Mouse (Mus musculus) CH12.LX (cell line): ENCODE data around the gene Ifna4. TPM values are rescaled to one million over a fixed set of nuclear protein-coding genes. Genes with fewer than 3 reads are reported as not detected.
"Not testable (repeated sequence)": the region's sequence is repeated elsewhere in the genome, so short reads cannot be mapped to it uniquely, and the experiment has no call there.

Experiments used
- DNase-seq: peaks from one replicate; pipeline ENCODE4 v3.0.0-alpha.2; 2013; ENCODE audit errors: extremely low read depth
- H3K27ac ChIP-seq: 2 replicates; pipeline ENCODE4 v1.5.1; 2012; ENCODE audit warnings: low read depth, mild to moderate bottlenecking, control low read depth, moderate library complexity; ENCODE audit not compliant: insufficient read depth
- H3K27me3 ChIP-seq: replicated peaks from 2 replicates; pipeline ENCODE3; 2012; ENCODE audit warnings: inconsistent platforms
- H3K36me3 ChIP-seq, 2 experiments: replicated peaks in 1 of 2; 2 replicates each; pipeline versions ENCODE3 to v1.6.1; 2012; ENCODE audit warnings: inconsistent platforms in 1 of 2, low read length in 1 of 2, mild to moderate bottlenecking in 1 of 2, mixed read lengths in 1 of 2, moderate library complexity in 1 of 2; ENCODE audit not compliant: control insufficient read depth in 1 of 2, insufficient read depth in 1 of 2
- H3K4me1 ChIP-seq, 2 experiments: 2 replicates each; pipeline ENCODE4 v1.6.1; 2012; ENCODE audit warnings: inconsistent platforms in 1 of 2, moderate library complexity in 1 of 2; ENCODE audit not compliant: insufficient read depth in 2 of 2, control insufficient read depth in 1 of 2
- H3K4me2 ChIP-seq: 2 replicates; pipeline ENCODE4 v1.6.1; 2012; ENCODE audit warnings: low read depth, mild to moderate bottlenecking, control low read depth; ENCODE audit not compliant: poor library complexity, insufficient read depth, severe bottlenecking
- H3K4me3 ChIP-seq, 3 experiments: fragments of 150-350 bp in 1 of 3; sonication (generic) in 1 of 3; replicated peaks in 1 of 3; 2 replicates each; pipeline versions ENCODE3 to v1.5.1; 2011 to 2012; ENCODE audit warnings: low read depth in 2 of 3, low read length in 2 of 3, mild to moderate bottlenecking in 2 of 3, moderate library complexity in 2 of 3, control low read depth in 1 of 3, improper control_type of control experiment in 1 of 3, inconsistent platforms in 1 of 3, mixed read lengths in 1 of 3; ENCODE audit not compliant: poor library complexity in 1 of 3
- H3K79me2 ChIP-seq: replicated peaks from 2 replicates; pipeline ENCODE4 v1.6.1; 2012; ENCODE audit warnings: mild to moderate bottlenecking, moderate library complexity; ENCODE audit not compliant: control insufficient read depth, poor library complexity, insufficient read depth, severe bottlenecking; ENCODE audit errors: extremely low read depth
- H3K9ac ChIP-seq: 2 replicates; pipeline ENCODE4 v1.6.1; 2012; ENCODE audit warnings: low read depth, mild to moderate bottlenecking, control low read depth, moderate library complexity; ENCODE audit not compliant: insufficient read depth
- H3K9me3 ChIP-seq: replicated peaks from 2 replicates; pipeline ENCODE3; 2012; ENCODE audit warnings: low read length, inconsistent platforms, mixed read lengths
- BHLHE40 ChIP-seq: IDR thresholded peaks from 2 replicates; pipeline ENCODE4 v1.6.1; 2011; ENCODE audit warnings: mild to moderate bottlenecking, low read depth, low read length, improper control_type of control experiment
- CHD2 ChIP-seq: IDR thresholded peaks from 2 replicates; pipeline ENCODE4 v1.6.1; 2011; ENCODE audit warnings: low read length, improper control_type of control experiment
- EP300 ChIP-seq: IDR thresholded peaks from 2 replicates; pipeline ENCODE4 v1.6.1; 2011; ENCODE audit warnings: low read length, improper control_type of control experiment
- HCFC1 ChIP-seq: IDR thresholded peaks from 2 replicates; pipeline ENCODE4 v1.6.1; 2012; ENCODE audit warnings: low read depth, mild to moderate bottlenecking, inconsistent platforms, low read length, improper control_type of control experiment
- KAT2A ChIP-seq: IDR thresholded peaks from 2 replicates; pipeline ENCODE4 v1.6.1; 2012; ENCODE audit warnings: low read length, improper control_type of control experiment, inconsistent platforms; ENCODE audit not compliant: insufficient replicate concordance
- MEF2A ChIP-seq: IDR thresholded peaks from 2 replicates; pipeline ENCODE4 v1.6.1; 2014; ENCODE audit warnings: low read depth, mild to moderate bottlenecking, inconsistent platforms, low read length, improper control_type of control experiment, borderline replicate concordance
- PAX5 ChIP-seq: IDR thresholded peaks from 2 replicates; pipeline ENCODE4 v1.6.1; 2012; ENCODE audit warnings: low read length, inconsistent platforms, mixed read lengths
- RCOR1 ChIP-seq: conservative IDR thresholded peaks from 2 replicates; pipeline ENCODE4 v1.6.1; 2012; ENCODE audit warnings: low read depth, mild to moderate bottlenecking, inconsistent platforms, low read length, improper control_type of control experiment
- SIN3A ChIP-seq: IDR thresholded peaks from 2 replicates; pipeline ENCODE4 v1.6.1; 2012; ENCODE audit warnings: low read length, improper control_type of control experiment, inconsistent platforms
- dilution Hi-C: fragments of 300-500 bp; cut with MboI; formaldehyde crosslinking; loops from 2 replicates; pipeline ENCODE4 v1.14.3; 2020; ENCODE audit warnings: low sequenced_read_pairs; ENCODE audit not compliant: extremely low pct_unique_long_range_greater_than_20kb, extremely low pct_ligation_motif_present
- in situ Hi-C: fragments of 300-500 bp; cut with MboI; formaldehyde crosslinking; loops from 3 replicates; pipeline ENCODE4 v1.14.3; 2019; ENCODE audit warnings: low sequenced_read_pairs, low pct_ligation_motif_present, low pct_unique_long_range_greater_than_20kb, mixed read lengths
- polyA plus RNA-seq: library from polyadenylated mRNA; unstranded; fragments of >175 nt; gene quantifications from 2 replicates; pipeline ENCODE4 v1.2.1, GENCODE M21; 2012; ENCODE audit warnings: low read depth; ENCODE audit not compliant: insufficient read length
- total RNA-seq, 2 experiments: library from RNA; depleted of rRNA; stranded (reverse); fragments of 300-350 nt in 1 of 2; fragments of >200 nt in 1 of 2; gene quantifications; 2 replicates each; pipeline ENCODE4 v1.2.3; 2012 to 2014

Ifna4 gene
- total and polyA plus RNA-seq, 3 experiments: not detected

DNA sequence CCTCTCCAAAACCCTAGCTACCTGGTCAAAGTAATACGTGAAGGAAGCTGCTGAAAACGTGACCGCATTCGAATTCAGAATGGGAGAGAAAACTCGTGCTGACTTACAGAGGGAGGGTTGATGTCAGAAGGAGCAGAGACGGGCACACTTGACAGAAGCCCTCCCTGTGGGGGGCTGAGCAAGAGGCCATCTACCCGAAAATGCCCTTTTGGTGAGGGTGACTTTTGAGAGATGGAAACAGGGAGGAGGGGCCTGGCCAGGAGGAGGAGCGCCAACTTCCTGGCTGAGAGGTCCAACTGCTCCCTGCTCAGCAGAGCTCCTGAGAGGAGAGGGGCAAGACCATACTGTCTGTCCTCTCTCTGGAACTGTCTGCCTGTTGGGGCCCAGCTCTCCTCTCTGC, 36.4 kb upstream of the Ifna4 start, which contains the start of gene Gm13288:
TSS of gene Gm13288 (plus strand) at position 301 of the 400 bp plus-strand sequence.
- H3K4me1 ChIP-seq, H3K79me2 ChIP-seq, in situ Hi-C loops, H3K4me2 ChIP-seq, dilution Hi-C loops, H3K27ac ChIP-seq, DNase-seq, H3K9me3 ChIP-seq, H3K36me3 ChIP-seq, H3K9ac ChIP-seq: not testable (repeated sequence)
- Histone ChIP-seq H3K4me3 (peak within 1 kb of the TSS in 1 of 3 experiments; percentile 25), H3K27me3 (peaks cover 30% of the 10 kb centered on the region)

DNA sequence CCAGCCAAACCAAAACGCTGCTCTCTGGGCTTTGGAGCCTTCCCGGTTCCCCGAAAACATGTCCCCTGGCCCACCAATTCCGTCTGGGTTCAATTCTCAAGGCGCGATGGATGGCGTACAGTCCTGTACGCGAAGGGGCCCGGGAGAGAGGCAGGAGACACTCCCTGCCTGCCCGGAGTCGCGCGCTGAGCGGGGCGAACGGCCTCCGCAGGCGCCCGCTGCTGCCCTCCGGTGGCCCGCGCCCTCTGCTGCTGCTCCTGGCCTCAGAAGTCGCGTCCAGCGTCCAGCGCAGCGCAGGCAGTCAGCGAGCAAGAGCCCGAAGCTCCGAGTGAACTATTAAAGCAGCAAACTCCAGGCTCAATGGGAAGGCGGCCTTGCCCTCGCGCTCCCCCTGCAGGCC, 35.9 kb upstream of the Ifna4 start:
- H3K4me1 ChIP-seq, H3K36me3 ChIP-seq, in situ Hi-C loops, dilution Hi-C loops, DNase-seq, H3K4me2 ChIP-seq, H3K9me3 ChIP-seq, H3K27ac ChIP-seq, H3K9ac ChIP-seq, H3K79me2 ChIP-seq: not testable (repeated sequence)
- peak overlapping the region in 1 of 3 experiments; percentile 25 for H3K4me3 ChIP-seq
- H3K27me3 ChIP-seq: peaks cover 36% of the 10 kb centered on the region

DNA sequence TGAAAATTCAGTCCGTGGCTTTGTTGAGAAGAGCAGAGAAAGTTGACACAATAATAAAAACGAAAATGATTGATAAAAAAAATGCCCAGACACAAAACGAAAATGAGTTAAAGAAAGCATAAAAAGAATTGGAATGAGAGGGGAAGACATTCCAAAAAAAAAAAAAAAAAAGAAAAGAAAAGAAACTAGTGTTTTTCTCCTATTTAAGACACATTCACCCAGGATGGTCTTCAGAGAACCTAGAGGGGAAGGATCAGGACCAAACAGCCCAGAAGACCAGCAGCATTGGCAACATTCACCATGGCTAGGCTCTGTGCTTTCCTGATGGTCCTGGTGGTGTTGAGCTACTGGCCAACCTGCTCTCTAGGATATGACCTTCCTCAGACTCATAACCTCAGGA, 25.7 kb upstream of the Ifna4 start, which contains the start of gene Ifna7:
TSS of gene Ifna7 (plus strand) at position 301 of the 400 bp plus-strand sequence.
- H3K79me2 ChIP-seq: no peaks in the 10 kb centered on the region
- H3K4me2 ChIP-seq: no peak within 1 kb of the TSS
- H3K4me3 ChIP-seq: no peak within 1 kb of the TSS
- no peaks in the 10 kb centered on the region for H3K4me1 ChIP-seq
- H3K9me3 ChIP-seq: peaks cover 10% of the 10 kb centered on the region
- in situ Hi-C loops (no loop called here), dilution Hi-C loops (no loop called here)
- TF ChIP-seq PAX5 (no peak), KAT2A (no peak), RCOR1 (no peak), MEF2A (no peak), SIN3A (no peak), CHD2 (no peak), BHLHE40 (no peak), HCFC1 (no peak), EP300 (no peak)
- DNase-seq: no peak
- no peak within 1 kb of the TSS for H3K27ac ChIP-seq
- no peak within 1 kb of the TSS for H3K9ac ChIP-seq
- H3K27me3 ChIP-seq: peaks cover 46% of the 10 kb centered on the region
- no peaks in the 10 kb centered on the region for H3K36me3 ChIP-seq
